11 mouse cellular contexts compared by ENCODE assay signal in the genomic region with DNA sequence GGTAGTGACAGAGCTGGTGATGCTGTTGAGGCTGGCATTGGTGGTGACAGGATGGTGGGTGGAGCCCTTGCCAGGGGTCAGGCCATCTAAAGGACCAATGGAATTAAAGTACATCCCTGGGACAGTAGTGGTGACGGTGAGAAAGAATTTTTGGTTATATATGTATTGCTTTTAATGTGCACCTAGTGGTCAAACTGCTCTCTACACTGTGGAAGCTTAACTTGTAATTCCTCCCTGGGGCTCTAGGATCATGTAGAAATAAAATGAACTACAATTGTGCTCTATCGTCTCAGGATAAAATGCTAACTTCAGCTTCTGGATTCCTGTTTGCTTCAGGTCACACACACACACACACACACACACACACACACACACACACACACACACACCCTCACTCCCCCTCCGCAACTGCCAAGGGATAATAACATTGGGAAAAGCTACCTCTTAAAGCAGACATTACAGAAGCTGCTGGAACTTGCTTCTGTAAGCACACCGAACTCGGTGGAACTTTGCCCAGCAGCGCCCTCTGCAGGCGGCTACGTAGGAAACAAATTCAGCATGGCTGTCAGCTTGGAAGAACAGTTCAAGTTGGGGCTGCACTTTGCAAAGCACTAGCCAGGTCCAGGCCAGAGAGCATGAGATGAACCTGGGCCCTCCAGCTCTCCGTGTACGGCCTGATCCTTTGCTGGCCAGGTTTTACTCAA. TPM values are rescaled to one million over a fixed set of nuclear protein-coding genes. Genes with fewer than 3 reads are reported as not detected.
"Had no signal": no experiment of that assay in that cellular context is flagged by ENCODE, and none has a peak within 500 bp of the region (broad histone marks: within the 10 kb centered on the region; RNA-seq: fewer than 3 reads in every experiment).

No protein-coding gene starts in this region.

RNA-seq across cellular contexts. Expression of gene Apol9b, which starts 4.5 kb away (rescaled TPM):
- total RNA-seq: layer of hippocampus, adult 18-20 months; layer of hippocampus, postnatal 36 days; left cerebral cortex, adult 8-10 months; left cerebral cortex, postnatal 25 days had no signal
- polyA plus RNA-seq: limb, embryonic 11.5 days; midbrain, embryonic 13.5 days; midbrain, postnatal 0 days had no signal

RNA-seq across cellular contexts. Expression of gene Apol7e, which starts 25.7 kb away (rescaled TPM):
- total RNA-seq: layer of hippocampus, adult 18-20 months; layer of hippocampus, postnatal 36 days; left cerebral cortex, adult 8-10 months; midbrain, postnatal 0 days had no signal
- polyA plus RNA-seq: kidney, embryonic 16.5 days; limb, embryonic 11.5 days; midbrain, embryonic 13.5 days; midbrain, postnatal 0 days; neural tube, embryonic 14.5 days had no signal

RNA-seq across cellular contexts. Expression of gene Apol8, which starts 32.4 kb away (rescaled TPM):
- total RNA-seq: midbrain, postnatal 0 days had no signal
- polyA plus RNA-seq: limb, embryonic 11.5 days; liver, adult 2 months; lung, adult 2 months had no signal
